Mouse (Mus musculus): ENCODE measurements around the gene Aaas. TPM values are rescaled to one million over a fixed set of nuclear protein-coding genes. Genes with fewer than 3 reads are reported as not detected.

Gene Aaas
- 10 to 100 TPM in 21 of 26 experiments, 1 to 10 TPM in 5; 4.7 to 41.4 (median 27.0) TPM for total RNA-seq (2018; cell fraction: chromatin; rRNA removed)
- 10 to 100 TPM in 25 of 26 experiments, 1 to 10 TPM in 1; 9.7 to 17.1 (median 12.3) TPM for total RNA-seq (2018; cell fraction: cytosol; rRNA removed)
- total RNA-seq (2018; cell fraction: nucleus; rRNA removed), result 10 to 100 TPM in 17 of 26 experiments, 1 to 10 TPM in 9; 4.8 to 29.8 (median 16.8) TPM
- polyA plus RNA-seq (2018), result 10.7 to 28.2 TPM (median 18.0 TPM) in 3 replicates

- peaks cover 6% of the 10 kb centered on the region; the same call in 1 of the 2 replicates for H3K36me3 ChIP-seq (ENCODE audit: inconsistent target)
- peaks cover 10% of the 10 kb centered on the region; the same call in 1 of the 2 replicates for H3K79me2 ChIP-seq (ENCODE audit: inconsistent target)
- H3K27ac ChIP-seq, result peak within 1 kb of the TSS; percentile 61
- under 1% methylated on average over 52 of the region's 56 CpGs for WGBS (ENCODE audit: missing documents)
- H3K4me3 ChIP-seq (ENCODE audit: inconsistent target), result peak within 1 kb of the TSS; percentile 95
Measured at GRCm38 (mm10) chr15:102350138-102350941, at the start of gene Aaas. Gene Aaas (minus strand): TSS chr15:102350771.

GRCm38 (mm10) chr15:102399229-102400221 lies 49.0 kb upstream of the Aaas start:
- peak overlapping the region; percentile 85 for H3K27ac ChIP-seq
- 5% methylated on average over 30 of the region's 34 CpGs for WGBS (ENCODE audit: missing documents)
- no peaks in the 10 kb centered on the region for H3K79me2 ChIP-seq (ENCODE audit: inconsistent target)
- peak overlapping the region; percentile 64 for H3K4me3 ChIP-seq (ENCODE audit: inconsistent target)
- H3K36me3 ChIP-seq (ENCODE audit: inconsistent target), result no peaks in the 10 kb centered on the region

- H3K36me3 ChIP-seq (ENCODE audit: inconsistent target), result no peaks in the 10 kb centered on the region
- WGBS (ENCODE audit: missing documents), result 87% methylated on average over 5 of the region's 5 CpGs
- H3K79me2 ChIP-seq (ENCODE audit: inconsistent target), result no peaks in the 10 kb centered on the region
- peak overlapping the region; percentile 64; the same call in 1 of the 2 replicates for H3K4me3 ChIP-seq (ENCODE audit: inconsistent target)
- H3K27ac ChIP-seq, result 0 out of 2 replicates have a peak overlapping the region, but pooled peaks have one; percentile 85
Measured at GRCm38 (mm10) chr15:102398629-102399028, 48.1 kb upstream of the Aaas start.

- Histone ChIP-seq H3K79me2 (ENCODE audit: inconsistent target) (no peaks in the 10 kb centered on the region), H3K27ac (peak overlapping the region; percentile 88), H3K4me3 (ENCODE audit: inconsistent target) (no peak overlapping the region), H3K36me3 (ENCODE audit: inconsistent target) (no peaks in the 10 kb centered on the region)
- WGBS (ENCODE audit: missing documents), result 81% methylated on average over 3 of the region's 3 CpGs
Measured at GRCm38 (mm10) chr15:102395061-102395460, 44.5 kb upstream of the Aaas start.

GRCm38 (mm10) chr15:102393584-102394014 lies 43.0 kb upstream of the Aaas start:
- Histone ChIP-seq H3K27ac (peak overlapping the region; percentile 88), H3K79me2 (ENCODE audit: inconsistent target) (no peaks in the 10 kb centered on the region), H3K4me3 (ENCODE audit: inconsistent target) (no peak overlapping the region), H3K36me3 (ENCODE audit: inconsistent target) (no peaks in the 10 kb centered on the region)

GRCm38 (mm10) chr15:102392520-102392919 lies 41.9 kb upstream of the Aaas start:
- H3K79me2 ChIP-seq (ENCODE audit: inconsistent target), result no peaks in the 10 kb centered on the region
- no peaks in the 10 kb centered on the region for H3K36me3 ChIP-seq (ENCODE audit: inconsistent target)
- WGBS (ENCODE audit: missing documents), result 67% methylated on average over 2 of the region's 2 CpGs
- peak overlapping the region; percentile 88 for H3K27ac ChIP-seq
- H3K4me3 ChIP-seq (ENCODE audit: inconsistent target), result no peak overlapping the region

GRCm38 (mm10) chr15:102388942-102389341 lies 38.4 kb upstream of the Aaas start:
- H3K36me3 ChIP-seq (ENCODE audit: inconsistent target), result no peaks in the 10 kb centered on the region
- H3K4me3 ChIP-seq (ENCODE audit: inconsistent target), result no peak overlapping the region
- H3K79me2 ChIP-seq (ENCODE audit: inconsistent target), result no peaks in the 10 kb centered on the region
- WGBS (ENCODE audit: missing documents), result 69% methylated on average over 3 of the region's 3 CpGs
- H3K27ac ChIP-seq, result no peak overlapping the region

- no peak overlapping the region for H3K4me3 ChIP-seq (ENCODE audit: inconsistent target)
- no peak overlapping the region for H3K27ac ChIP-seq
- no peaks in the 10 kb centered on the region for H3K79me2 ChIP-seq (ENCODE audit: inconsistent target)
- H3K36me3 ChIP-seq (ENCODE audit: inconsistent target), result no peaks in the 10 kb centered on the region
- 48% methylated on average over 9 of the region's 9 CpGs for WGBS (ENCODE audit: missing documents)
Measured at GRCm38 (mm10) chr15:102386640-102387039, 36.1 kb upstream of the Aaas start.

GRCm38 (mm10) chr15:102383671-102384070 lies 33.1 kb upstream of the Aaas start:
- WGBS (ENCODE audit: missing documents), result 97% methylated on average over 6 of the region's 6 CpGs
- Histone ChIP-seq H3K4me3 (ENCODE audit: inconsistent target) (no peak overlapping the region), H3K79me2 (ENCODE audit: inconsistent target) (no peaks in the 10 kb centered on the region), H3K36me3 (ENCODE audit: inconsistent target) (no peaks in the 10 kb centered on the region), H3K27ac (no peak overlapping the region)

- 4% methylated on average over 7 of the region's 7 CpGs for WGBS (ENCODE audit: missing documents)
- H3K4me3 ChIP-seq (ENCODE audit: inconsistent target), result no peak overlapping the region
- no peak overlapping the region for H3K27ac ChIP-seq
- H3K79me2 ChIP-seq (ENCODE audit: inconsistent target), result no peaks in the 10 kb centered on the region
- no peaks in the 10 kb centered on the region for H3K36me3 ChIP-seq (ENCODE audit: inconsistent target)
Measured at GRCm38 (mm10) chr15:102381575-102381974, 31.0 kb upstream of the Aaas start.

- Histone ChIP-seq H3K36me3 (ENCODE audit: inconsistent target) (no peaks in the 10 kb centered on the region), H3K27ac (0 out of 2 replicates have a peak overlapping the region, but pooled peaks have one; percentile 1), H3K79me2 (ENCODE audit: inconsistent target) (no peaks in the 10 kb centered on the region), H3K4me3 (ENCODE audit: inconsistent target) (no peak overlapping the region)
- WGBS (ENCODE audit: missing documents), result 7% methylated on average over 9 of the region's 10 CpGs
Measured at GRCm38 (mm10) chr15:102377810-102378262, 27.3 kb upstream of the Aaas start.

- 4% methylated on average over 6 of the region's 7 CpGs for WGBS (ENCODE audit: missing documents)
- Histone ChIP-seq H3K36me3 (ENCODE audit: inconsistent target) (no peaks in the 10 kb centered on the region), H3K4me3 (ENCODE audit: inconsistent target) (peak overlapping the region; percentile 32), H3K79me2 (ENCODE audit: inconsistent target) (no peaks in the 10 kb centered on the region), H3K27ac (no peak overlapping the region)
Measured at GRCm38 (mm10) chr15:102377163-102377543, 26.6 kb upstream of the Aaas start.

GRCm38 (mm10) chr15:102376453-102377162 lies 26.0 kb upstream of the Aaas start:
- Histone ChIP-seq H3K4me3 (ENCODE audit: inconsistent target) (peak overlapping the region; percentile 32), H3K27ac (no peak overlapping the region), H3K36me3 (ENCODE audit: inconsistent target) (no peaks in the 10 kb centered on the region), H3K79me2 (ENCODE audit: inconsistent target) (no peaks in the 10 kb centered on the region)
- WGBS (ENCODE audit: missing documents), result 7% methylated on average over 41 of the region's 43 CpGs

- H3K36me3 ChIP-seq (ENCODE audit: inconsistent target), result no peaks in the 10 kb centered on the region
- no peaks in the 10 kb centered on the region for H3K79me2 ChIP-seq (ENCODE audit: inconsistent target)
- no peak overlapping the region for H3K27ac ChIP-seq
- WGBS (ENCODE audit: missing documents), result 71% methylated on average over 10 of the region's 10 CpGs
- H3K4me3 ChIP-seq (ENCODE audit: inconsistent target), result no peak overlapping the region
Measured at GRCm38 (mm10) chr15:102370727-102371126, 20.2 kb upstream of the Aaas start.
